Mouse (Mus musculus) heart, embryonic 16.5 days (tissue): ENCODE measurements around the gene Sprr2e. TPM values are rescaled to one million over a fixed set of nuclear protein-coding genes. Genes with fewer than 3 reads are reported as not detected.

Experiments used
- ATAC-seq: fragments of 200-750 bp; cut with Nextera tagmentation; replicated peaks from 2 replicates; pipeline ENCODE4 v1.8.0; 2017; ENCODE audit warnings: moderate number of reproducible peaks; ENCODE audit not compliant: insufficient read depth, low FRiP score; ENCODE audit errors: extremely low read depth
- H3K27ac ChIP-seq: fragments of 300-500 bp; sonication (generic); 2 replicates; pipeline ENCODE4 v1.5.1; 2014; ENCODE audit warnings: mild to moderate bottlenecking, low read length, control low read depth, moderate library complexity
- H3K27me3 ChIP-seq: fragments of 300-500 bp; sonication (generic); 2 replicates; pipeline ENCODE4 v1.6.1; 2014; ENCODE audit warnings: low read length, mixed read lengths; ENCODE audit not compliant: control insufficient read depth, insufficient read depth
- H3K36me3 ChIP-seq: fragments of 300-500 bp; sonication (generic); 2 replicates; pipeline ENCODE4 v1.6.1; 2014; ENCODE audit not compliant: control insufficient read depth, insufficient read depth
- H3K4me1 ChIP-seq: fragments of 300-500 bp; sonication (generic); 2 replicates; pipeline ENCODE4 v1.6.1; 2014; ENCODE audit warnings: low read length, mixed read lengths; ENCODE audit not compliant: control insufficient read depth, insufficient read depth
- H3K4me2 ChIP-seq: fragments of 300-500 bp; sonication (generic); 2 replicates; pipeline ENCODE4 v1.6.1; 2014; ENCODE audit warnings: low read depth, mild to moderate bottlenecking, control low read depth, low read length
- H3K4me3 ChIP-seq: fragments of 300-500 bp; sonication (generic); 2 replicates; pipeline ENCODE4 v1.5.1; 2014; ENCODE audit warnings: mild to moderate bottlenecking, control low read depth, low read length
- H3K9ac ChIP-seq: fragments of 300-500 bp; sonication (generic); 2 replicates; pipeline ENCODE4 v1.6.1; 2014; ENCODE audit warnings: low read length, control low read depth
- H3K9me3 ChIP-seq: fragments of 300-500 bp; sonication (generic); replicated peaks from 2 replicates; pipeline ENCODE4 v1.6.1; 2016; ENCODE audit warnings: low read length; ENCODE audit not compliant: control insufficient read depth
- WGBS: fragments of 180-500 bp; shearing (Covaris S2); extraction: QIAGEN DNeasy Blood & Tissue Kit; methylation state at CpG from one replicate; pipeline ENCODE4 v1.1.7; 2014; 5-methylcytosine and 5-hydroxymethylcytosine counted together
- polyA plus RNA-seq: library from polyadenylated mRNA; unstranded; fragments of >200 nt; fragmentation: Nextera tagmentation; extraction: Ambion mirVana; gene quantifications from 2 replicates; pipeline ENCODE4 v1.2.1, GENCODE M21; 2015

Sprr2e gene
- polyA plus RNA-seq, result not detected in 2 replicates

DNA sequence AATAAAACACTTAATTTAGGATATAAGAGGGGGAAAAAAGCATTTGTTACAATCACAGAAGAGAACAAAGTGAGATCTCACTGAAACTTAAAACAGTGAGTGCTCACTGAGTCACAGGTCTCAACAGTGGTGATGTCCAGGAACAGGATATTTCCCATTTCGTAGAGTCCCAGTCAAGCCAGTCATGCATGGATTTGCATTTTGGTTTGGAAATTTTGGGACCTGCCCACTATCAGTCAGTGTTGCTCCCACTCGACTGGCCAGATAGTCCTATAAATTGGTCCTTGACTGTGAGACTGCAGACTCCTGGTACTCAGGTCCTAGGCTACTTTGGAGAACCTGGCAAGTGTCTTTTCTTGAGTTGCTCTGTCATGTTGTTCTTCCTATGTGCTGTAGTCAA is at the start of gene Sprr2e:
Gene Sprr2e (plus strand): TSS at position 301 of the 400 bp plus-strand sequence.
- no peak within 1 kb of the TSS for H3K4me2 ChIP-seq
- no peak within 1 kb of the TSS for H3K27ac ChIP-seq
- H3K9me3 ChIP-seq, result no peaks in the 10 kb centered on the region
- H3K4me1 ChIP-seq, result no peaks in the 10 kb centered on the region
- no peaks in the 10 kb centered on the region for H3K36me3 ChIP-seq
- no peaks in the 10 kb centered on the region for H3K27me3 ChIP-seq
- no peak within 1 kb of the TSS for H3K9ac ChIP-seq
- no peak for ATAC-seq
- H3K4me3 ChIP-seq, result no peak within 1 kb of the TSS
- WGBS, result 70% methylated on average over 2 of the region's 2 CpGs

DNA sequence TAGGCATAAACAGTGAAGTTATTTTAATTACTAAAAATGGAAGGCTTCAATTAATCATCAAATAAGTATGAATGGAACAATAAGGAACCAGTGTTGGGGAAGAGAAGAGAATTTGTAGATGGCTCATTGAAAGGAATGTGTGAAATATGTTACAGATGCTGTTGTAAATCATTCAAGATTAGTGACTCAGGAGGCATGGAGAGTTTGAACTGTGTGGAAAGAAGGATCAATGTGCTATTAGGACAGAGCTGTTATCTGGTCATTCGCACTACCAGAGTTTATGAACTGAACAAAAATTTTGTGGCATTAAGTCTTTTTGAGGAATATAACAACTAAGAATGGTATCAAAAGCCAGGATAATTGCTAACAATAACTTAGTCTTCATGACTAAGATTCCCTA is 44.5 kb upstream of the Sprr2e start:
- Histone ChIP-seq H3K4me2 (no peak overlapping the region), H3K4me3 (no peak overlapping the region), H3K36me3 (no peaks in the 10 kb centered on the region), H3K9me3 (no peaks in the 10 kb centered on the region), H3K4me1 (no peaks in the 10 kb centered on the region), H3K27ac (no peak overlapping the region), H3K9ac (no peak overlapping the region), H3K27me3 (no peaks in the 10 kb centered on the region)
- no peak for ATAC-seq
- WGBS, result 68% methylated on average over 1 of the region's 1 CpGs

DNA sequence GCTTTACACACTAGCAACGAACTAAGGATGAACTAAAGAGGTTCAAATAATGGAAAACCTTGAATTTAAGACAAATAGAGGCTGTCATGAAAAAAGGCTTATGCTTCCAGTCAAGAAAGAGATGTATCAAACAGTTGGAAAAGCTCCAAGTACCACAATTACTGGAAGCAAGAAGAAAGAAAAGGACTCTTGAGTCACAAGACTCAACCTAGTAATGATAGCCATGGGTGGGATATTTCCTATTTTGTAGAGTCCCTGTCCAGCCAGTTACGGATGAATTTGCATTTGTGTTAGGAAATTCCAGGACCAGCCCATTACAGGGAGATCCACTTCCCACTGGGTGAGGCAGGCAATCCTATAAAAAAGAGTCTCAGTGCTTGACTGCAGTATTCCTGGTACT is 35.6 kb upstream of the Sprr2e start, which contains the start of gene Sprr2b:
Gene Sprr2b (plus strand): TSS at position 301 of the 400 bp plus-strand sequence.
- Histone ChIP-seq H3K27me3 (no peaks in the 10 kb centered on the region), H3K4me3 (no peak within 1 kb of the TSS), H3K27ac (no peak within 1 kb of the TSS), H3K4me1 (no peaks in the 10 kb centered on the region), H3K9me3 (no peaks in the 10 kb centered on the region), H3K9ac (no peak within 1 kb of the TSS), H3K4me2 (no peak within 1 kb of the TSS), H3K36me3 (no peaks in the 10 kb centered on the region)
- no peak for ATAC-seq
- WGBS, result 72% methylated on average over 2 of the region's 2 CpGs

DNA sequence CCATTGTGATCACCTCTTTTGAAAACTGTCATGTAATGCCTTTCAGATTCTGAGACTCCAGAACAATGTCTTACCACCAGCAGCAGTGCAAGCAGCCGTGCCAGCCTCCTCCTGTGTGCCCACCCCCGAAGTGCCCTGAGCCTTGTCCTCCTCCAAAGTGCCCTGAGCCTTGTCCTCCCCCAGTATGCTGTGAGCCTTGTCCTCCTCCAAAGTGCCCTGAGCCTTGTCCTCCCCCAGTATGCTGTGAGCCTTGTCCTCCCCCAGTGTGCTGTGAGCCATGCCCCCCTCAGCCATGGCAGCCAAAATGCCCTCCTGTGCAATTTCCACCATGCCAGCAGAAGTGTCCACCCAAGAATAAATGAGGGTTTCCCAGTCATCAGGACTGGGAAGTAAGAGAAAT is 34.6 kb upstream of the Sprr2e start:
- ATAC-seq, result no peak
- Histone ChIP-seq H3K4me2 (no peak overlapping the region), H3K9ac (no peak overlapping the region), H3K9me3 (no peaks in the 10 kb centered on the region), H3K36me3 (no peaks in the 10 kb centered on the region), H3K27ac (no peak overlapping the region), H3K4me1 (no peaks in the 10 kb centered on the region), H3K27me3 (no peaks in the 10 kb centered on the region), H3K4me3 (no peak overlapping the region)
- 78% methylated on average over 2 of the region's 2 CpGs for WGBS

GRCm38 (mm10) chr3:92336278-92336677 is 15.7 kb upstream of the Sprr2e start:
- H3K4me2 ChIP-seq, result no peak overlapping the region
- H3K27ac ChIP-seq, result no peak overlapping the region
- H3K4me1 ChIP-seq, result no peaks in the 10 kb centered on the region
- H3K27me3 ChIP-seq, result no peaks in the 10 kb centered on the region
- no peak overlapping the region for H3K4me3 ChIP-seq
- ATAC-seq, result no peak
- no peaks in the 10 kb centered on the region for H3K9me3 ChIP-seq
- H3K9ac ChIP-seq, result no peak overlapping the region
- whole genome bisulfite sequencing, result 59% methylated on average over 1 of the region's 1 CpGs
- no peaks in the 10 kb centered on the region for H3K36me3 ChIP-seq

- H3K36me3 ChIP-seq, result no peaks in the 10 kb centered on the region
- H3K9me3 ChIP-seq, result no peaks in the 10 kb centered on the region
- no peak within 1 kb of the TSS for H3K4me2 ChIP-seq
- no peak for ATAC-seq
- H3K27me3 ChIP-seq, result no peaks in the 10 kb centered on the region
- no peak within 1 kb of the TSS for H3K27ac ChIP-seq
- H3K4me3 ChIP-seq, result no peak within 1 kb of the TSS
- WGBS, result 82% methylated on average over 5 of the region's 5 CpGs
- no peaks in the 10 kb centered on the region for H3K4me1 ChIP-seq
- H3K9ac ChIP-seq, result no peak within 1 kb of the TSS
Measured at GRCm38 (mm10) chr3:92338840-92339239, 13.1 kb upstream of the Sprr2e start, which contains the start of gene Sprr2d. Gene Sprr2d (plus strand): TSS chr3:92339140.

DNA sequence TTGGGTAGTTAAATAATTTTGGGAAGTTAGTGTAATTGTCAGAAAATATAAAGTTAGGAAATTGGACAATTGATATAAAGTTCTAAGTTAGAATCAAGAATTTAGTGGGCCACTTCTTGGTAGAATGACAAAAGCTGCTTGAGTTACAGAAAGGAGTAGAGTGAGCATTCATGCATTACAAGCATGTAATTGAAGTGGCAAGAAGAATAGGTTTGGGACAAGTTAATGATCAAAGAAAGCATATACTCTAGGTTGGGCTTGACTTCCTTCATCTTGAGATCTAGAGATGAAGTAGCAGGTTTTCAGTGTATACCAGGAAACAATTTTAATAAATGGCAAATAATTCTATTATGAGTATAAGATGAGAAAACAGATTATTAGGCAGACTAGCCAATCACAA is 9.7 kb downstream of the Sprr2e start:
- ATAC-seq, result no peak
- no peak overlapping the region for H3K9ac ChIP-seq
- H3K36me3 ChIP-seq, result no peaks in the 10 kb centered on the region
- H3K27ac ChIP-seq, result no peak overlapping the region
- no peak overlapping the region for H3K4me2 ChIP-seq
- no peak overlapping the region for H3K4me3 ChIP-seq
- no peaks in the 10 kb centered on the region for H3K9me3 ChIP-seq
- H3K27me3 ChIP-seq, result no peaks in the 10 kb centered on the region
- no peaks in the 10 kb centered on the region for H3K4me1 ChIP-seq

- no peaks in the 10 kb centered on the region for H3K4me1 ChIP-seq
- H3K27me3 ChIP-seq, result no peaks in the 10 kb centered on the region
- no peak within 1 kb of the TSS for H3K4me2 ChIP-seq
- no peaks in the 10 kb centered on the region for H3K9me3 ChIP-seq
- ATAC-seq, result no peak
- no peak within 1 kb of the TSS for H3K4me3 ChIP-seq
- 48% methylated on average over 3 of the region's 3 CpGs for WGBS
- no peak within 1 kb of the TSS for H3K27ac ChIP-seq
- H3K36me3 ChIP-seq, result no peaks in the 10 kb centered on the region
- H3K9ac ChIP-seq, result no peak within 1 kb of the TSS
Measured at GRCm38 (mm10) chr3:92364887-92365286, 12.9 kb downstream of the Sprr2e start, which contains the start of gene Sprr2f. Gene Sprr2f (plus strand): TSS chr3:92365187.

- H3K27me3 ChIP-seq, result no peaks in the 10 kb centered on the region
- H3K4me1 ChIP-seq, result no peaks in the 10 kb centered on the region
- no peaks in the 10 kb centered on the region for H3K9me3 ChIP-seq
- no peak overlapping the region for H3K4me2 ChIP-seq
- H3K27ac ChIP-seq, result no peak overlapping the region
- no peak overlapping the region for H3K9ac ChIP-seq
- no peak overlapping the region for H3K4me3 ChIP-seq
- no peak for ATAC-seq
- 67% methylated on average over 2 of the region's 2 CpGs for WGBS
- no peaks in the 10 kb centered on the region for H3K36me3 ChIP-seq
Measured at GRCm38 (mm10) chr3:92373613-92374012, 21.7 kb downstream of the Sprr2e start.
